Mouse (Mus musculus): Measurements from ENCODE around the gene Samd4. TPM values are rescaled to one million over a fixed set of nuclear protein-coding genes. Genes with fewer than 3 reads are reported as not detected.

The Samd4 gene
- polyA plus RNA-seq, 1 experiment from 2014 or later = 7.0 TPM

DNA sequence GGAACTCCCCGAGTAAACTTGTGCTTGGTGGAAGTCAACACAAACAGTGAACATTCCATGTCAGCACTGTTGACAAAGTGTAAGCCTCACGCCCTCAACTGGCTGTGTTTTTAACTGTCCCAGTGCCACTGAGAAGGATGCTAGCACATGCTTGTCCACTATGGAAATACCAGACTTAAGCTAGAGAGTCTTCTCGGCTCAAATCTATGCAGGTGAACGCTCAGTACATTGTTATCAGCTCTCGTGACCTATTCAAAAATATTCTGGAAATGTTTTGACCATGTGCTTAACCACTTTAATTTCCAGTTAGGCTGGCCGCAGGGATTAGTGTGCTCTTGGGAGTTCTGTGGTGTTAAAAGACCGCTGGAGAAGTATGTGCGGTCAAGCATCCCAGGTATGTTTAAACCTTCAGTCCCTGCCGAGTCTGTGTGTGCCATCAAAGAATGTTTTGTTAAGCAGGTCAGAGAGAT is 73.0 kb downstream of the Samd4 start:
- Histone ChIP-seq H3K9ac (ENCODE audit: low read length) (no peak overlapping the region), H3K9me3 (replicated peaks; ENCODE audit: control insufficient read depth, low read length) (no peaks in the 10 kb centered on the region), H3K27me3 (ENCODE audit: control insufficient read depth, insufficient read depth, low read length) (no peaks in the 10 kb centered on the region), H3K27ac (ENCODE audit: low read length) (no peak overlapping the region), H3K36me3 (ENCODE audit: control insufficient read depth, insufficient read depth, low read length) (no peaks in the 10 kb centered on the region), H3K4me2 (ENCODE audit: low read depth, low read length) (no peak overlapping the region), H3K4me1 (ENCODE audit: control insufficient read depth, insufficient read depth, low read length) (peaks cover 18% of the 10 kb centered on the region), H3K4me3 (replicated peaks; ENCODE audit: low read length) (no peak overlapping the region)
- no peak for ATAC-seq (ENCODE audit: insufficient read depth, low FRiP score)
- 22% methylated on average over 9 of the region's 9 CpGs for WGBS

DNA sequence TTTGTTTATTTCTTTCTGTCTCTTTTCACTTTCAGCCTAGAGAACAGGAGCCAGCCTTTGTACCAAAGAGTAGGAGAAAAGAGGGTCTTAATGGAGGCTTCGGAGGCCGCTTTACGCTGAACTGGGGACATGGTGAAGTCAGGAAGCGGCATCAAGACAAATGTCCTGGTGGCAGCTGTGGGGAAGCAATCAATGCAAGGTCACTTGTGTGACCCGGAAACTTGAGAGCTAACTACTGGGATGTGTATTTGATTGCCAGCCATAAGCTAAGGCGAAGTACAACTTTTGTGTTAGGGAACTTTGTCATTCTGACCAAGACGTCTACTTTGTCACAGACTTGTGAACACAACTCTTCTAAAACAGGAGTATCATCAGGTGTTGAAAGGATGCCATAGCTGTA is 73.5 kb downstream of the Samd4 start:
- H3K9ac ChIP-seq (ENCODE audit: low read length) = no peak overlapping the region
- H3K27ac ChIP-seq (ENCODE audit: low read length) = no peak overlapping the region
- H3K27me3 ChIP-seq (ENCODE audit: control insufficient read depth, insufficient read depth, low read length) = no peaks in the 10 kb centered on the region
- H3K4me1 ChIP-seq (ENCODE audit: control insufficient read depth, insufficient read depth, low read length) = peaks cover 14% of the 10 kb centered on the region
- WGBS = 29% methylated on average over 7 of the region's 7 CpGs
- no peaks in the 10 kb centered on the region for H3K36me3 ChIP-seq (ENCODE audit: control insufficient read depth, insufficient read depth, low read length)
- H3K9me3 ChIP-seq (replicated peaks; ENCODE audit: control insufficient read depth, low read length) = no peaks in the 10 kb centered on the region
- no peak for ATAC-seq (ENCODE audit: insufficient read depth, low FRiP score)
- H3K4me3 ChIP-seq (replicated peaks; ENCODE audit: low read length) = no peak overlapping the region
- H3K4me2 ChIP-seq (ENCODE audit: low read depth, low read length) = no peak overlapping the region

DNA sequence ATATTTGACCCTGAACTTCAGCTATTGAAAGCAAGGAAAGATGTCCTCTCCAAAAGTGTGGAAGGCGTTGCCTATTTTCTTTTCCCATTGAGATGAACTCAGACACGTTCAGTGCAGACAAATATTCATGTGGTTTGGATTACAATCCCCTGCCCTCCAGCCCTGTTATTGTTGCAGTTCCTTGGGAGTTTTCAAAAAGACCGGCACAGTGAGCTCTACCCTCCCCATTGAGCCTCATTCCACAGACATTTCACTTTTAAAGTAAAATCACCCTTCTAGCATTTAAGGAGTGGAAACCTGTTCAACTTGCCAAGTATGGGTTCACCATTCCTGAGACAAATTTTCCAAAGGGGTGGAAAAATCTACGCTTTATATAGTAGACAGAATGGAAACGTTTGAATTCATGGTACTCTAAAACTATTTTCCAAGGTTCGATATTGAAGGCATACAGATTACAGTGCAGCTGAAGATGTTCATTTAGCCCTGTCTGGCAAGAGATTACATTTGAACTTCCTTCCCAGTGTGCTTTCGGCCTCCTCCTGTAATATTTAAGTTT is 76.6 kb downstream of the Samd4 start:
- no peak overlapping the region for H3K4me3 ChIP-seq (replicated peaks; ENCODE audit: low read length)
- H3K9ac ChIP-seq (ENCODE audit: low read length) = no peak overlapping the region

DNA sequence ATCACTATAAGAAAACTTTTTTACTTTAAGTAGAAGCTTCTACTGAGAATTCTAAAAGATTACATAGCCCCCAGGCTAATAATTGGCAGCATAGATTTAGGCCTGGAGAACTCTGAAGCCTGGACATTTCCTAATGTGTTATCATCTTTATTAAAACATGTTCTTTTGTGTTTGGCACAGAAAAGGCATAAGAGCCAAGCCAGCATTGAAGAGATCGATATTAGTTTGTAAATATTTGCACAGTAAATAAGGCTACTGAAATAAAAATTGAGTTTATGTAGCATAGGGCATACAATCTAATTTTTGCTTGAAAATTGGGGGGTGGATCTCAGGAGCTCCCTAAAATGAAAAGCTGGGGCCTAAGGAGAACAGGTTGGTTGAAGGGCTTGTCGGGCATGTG is 77.2 kb downstream of the Samd4 start:
- no peaks in the 10 kb centered on the region for H3K9me3 ChIP-seq (replicated peaks; ENCODE audit: control insufficient read depth, low read length)
- H3K4me3 ChIP-seq (replicated peaks; ENCODE audit: low read length) = no peak overlapping the region
- H3K4me2 ChIP-seq (ENCODE audit: low read depth, low read length) = no peak overlapping the region
- no peaks in the 10 kb centered on the region for H3K36me3 ChIP-seq (ENCODE audit: control insufficient read depth, insufficient read depth, low read length)
- 75% methylated on average over 2 of the region's 2 CpGs for WGBS
- no peaks in the 10 kb centered on the region for H3K27me3 ChIP-seq (ENCODE audit: control insufficient read depth, insufficient read depth, low read length)
- H3K9ac ChIP-seq (ENCODE audit: low read length) = no peak overlapping the region
- H3K4me1 ChIP-seq (ENCODE audit: control insufficient read depth, insufficient read depth, low read length) = peaks cover 11% of the 10 kb centered on the region
- no peak overlapping the region for H3K27ac ChIP-seq (ENCODE audit: low read length)
- ATAC-seq (ENCODE audit: insufficient read depth, low FRiP score) = no peak

More for the DNA sequence above, 76.6 kb downstream of the Samd4 start:
- Histone ChIP-seq H3K9me3 (replicated peaks; ENCODE audit: control insufficient read depth, low read length) (no peaks in the 10 kb centered on the region), H3K27me3 (ENCODE audit: control insufficient read depth, insufficient read depth, low read length) (no peaks in the 10 kb centered on the region), H3K27ac (ENCODE audit: low read length) (no peak overlapping the region), H3K4me1 (ENCODE audit: control insufficient read depth, insufficient read depth, low read length) (peaks cover 11% of the 10 kb centered on the region), H3K4me2 (ENCODE audit: low read depth, low read length) (no peak overlapping the region), H3K36me3 (ENCODE audit: control insufficient read depth, insufficient read depth, low read length) (no peaks in the 10 kb centered on the region)
- WGBS = 61% methylated on average over 7 of the region's 7 CpGs
- ATAC-seq (ENCODE audit: insufficient read depth, low FRiP score) = no peak

DNA sequence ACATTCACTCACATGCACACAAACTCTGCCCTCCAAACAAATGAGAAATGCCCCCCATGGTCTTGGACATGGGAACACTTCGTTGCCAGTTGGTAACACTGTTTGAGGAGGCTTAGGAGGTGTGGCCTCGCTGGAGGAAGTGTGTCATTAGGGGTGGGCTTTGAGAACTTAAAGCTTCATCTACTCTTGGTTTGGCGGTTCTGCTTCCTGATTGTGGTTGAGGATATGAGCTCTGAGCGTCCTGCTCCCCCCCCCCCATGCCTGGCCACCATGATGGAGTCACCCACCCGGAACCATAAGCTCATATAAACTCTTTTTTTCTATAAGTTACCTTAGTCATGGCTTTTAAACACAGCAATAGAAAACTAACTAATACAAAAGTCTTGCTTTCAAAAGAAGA is 80.2 kb downstream of the Samd4 start:
- H3K27me3 ChIP-seq (ENCODE audit: control insufficient read depth, insufficient read depth, low read length) = no peaks in the 10 kb centered on the region

DNA sequence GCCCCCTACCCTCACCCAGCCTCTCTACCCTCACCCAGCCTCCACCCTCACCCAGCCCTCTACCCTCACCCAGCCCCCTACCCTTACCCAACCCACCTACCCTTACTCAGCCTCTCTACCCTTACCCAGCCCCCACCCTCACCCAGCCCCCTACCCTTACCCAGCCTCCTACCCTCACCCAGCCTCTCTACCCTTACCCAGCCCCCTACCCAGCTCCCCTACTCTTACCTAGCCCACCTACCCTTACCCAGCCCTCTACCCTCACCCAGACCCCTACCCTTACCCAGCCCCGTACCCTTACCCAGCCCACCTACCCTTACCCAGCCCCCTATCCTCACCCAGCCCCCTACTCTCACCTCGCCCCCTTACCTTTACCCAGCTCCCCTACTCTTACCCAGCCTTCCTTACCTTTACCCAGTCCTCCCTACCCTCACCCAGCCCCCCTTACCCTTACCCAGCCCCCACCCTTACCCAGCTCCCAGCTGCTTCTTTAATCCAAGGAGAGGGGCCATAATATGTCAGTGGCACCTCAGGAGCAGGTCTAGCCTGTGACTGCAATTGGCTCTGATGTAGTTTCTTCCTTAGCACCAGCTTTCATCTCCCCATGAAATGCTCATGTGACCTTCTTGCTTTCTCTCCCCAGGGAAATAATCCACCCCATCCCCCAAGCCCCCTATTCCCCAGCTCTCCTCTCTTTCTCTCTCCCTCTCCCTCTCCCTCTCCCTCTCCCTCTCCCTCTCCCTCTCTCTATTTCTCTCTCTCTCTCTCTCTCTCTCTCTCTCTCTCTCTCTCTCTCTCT is 81.6 kb downstream of the Samd4 start:
- Histone ChIP-seq H3K27me3 (ENCODE audit: control insufficient read depth, insufficient read depth, low read length) (no peaks in the 10 kb centered on the region), H3K27ac (ENCODE audit: low read length) (no peak overlapping the region), H3K4me2 (ENCODE audit: low read depth, low read length) (no peak overlapping the region), H3K4me1 (ENCODE audit: control insufficient read depth, insufficient read depth, low read length) (peaks cover 11% of the 10 kb centered on the region; the same call in 1 of the 2 replicates), H3K9me3 (replicated peaks; ENCODE audit: control insufficient read depth, low read length) (no peaks in the 10 kb centered on the region), H3K4me3 (replicated peaks; ENCODE audit: low read length) (no peak overlapping the region), H3K9ac (ENCODE audit: low read length) (no peak overlapping the region), H3K36me3 (ENCODE audit: control insufficient read depth, insufficient read depth, low read length) (no peaks in the 10 kb centered on the region)
- no peak for ATAC-seq (ENCODE audit: insufficient read depth, low FRiP score)
- 86% methylated on average over 2 of the region's 2 CpGs for WGBS

More for the DNA sequence above, 80.2 kb downstream of the Samd4 start:
- WGBS = 91% methylated on average over 5 of the region's 5 CpGs
- Histone ChIP-seq H3K9me3 (replicated peaks; ENCODE audit: control insufficient read depth, low read length) (no peaks in the 10 kb centered on the region), H3K4me1 (ENCODE audit: control insufficient read depth, insufficient read depth, low read length) (peaks cover 14% of the 10 kb centered on the region; the same call in 1 of the 2 replicates), H3K9ac (ENCODE audit: low read length) (no peak overlapping the region), H3K27ac (ENCODE audit: low read length) (no peak overlapping the region), H3K36me3 (ENCODE audit: control insufficient read depth, insufficient read depth, low read length) (no peaks in the 10 kb centered on the region), H3K4me2 (ENCODE audit: low read depth, low read length) (no peak overlapping the region), H3K4me3 (replicated peaks; ENCODE audit: low read length) (no peak overlapping the region)
- ATAC-seq (ENCODE audit: insufficient read depth, low FRiP score) = no peak

DNA sequence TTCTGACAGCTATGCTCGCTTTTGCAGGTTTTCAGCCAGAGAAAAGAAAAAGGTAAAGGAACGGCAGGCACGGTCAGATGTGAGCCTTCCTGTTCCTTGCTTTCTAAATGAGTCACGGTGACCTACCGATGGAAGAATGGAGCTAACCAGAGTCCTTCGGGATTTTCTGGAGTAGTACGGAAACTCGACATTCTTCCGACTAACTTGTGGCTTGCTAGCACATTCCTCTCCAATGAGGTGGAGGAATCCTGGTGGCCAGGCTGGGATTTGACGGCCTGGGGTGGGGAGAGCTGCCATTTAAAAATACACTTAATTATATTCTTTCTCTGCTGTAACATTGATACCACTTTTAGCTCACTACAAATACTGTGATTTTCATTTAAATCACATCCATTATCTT is 83.6 kb downstream of the Samd4 start:
- Histone ChIP-seq H3K9me3 (replicated peaks; ENCODE audit: control insufficient read depth, low read length) (no peaks in the 10 kb centered on the region), H3K27me3 (ENCODE audit: control insufficient read depth, insufficient read depth, low read length) (no peaks in the 10 kb centered on the region), H3K9ac (ENCODE audit: low read length) (no peak overlapping the region), H3K36me3 (ENCODE audit: control insufficient read depth, insufficient read depth, low read length) (no peaks in the 10 kb centered on the region), H3K27ac (ENCODE audit: low read length) (no peak overlapping the region; the same call in 1 of the 2 replicates), H3K4me3 (replicated peaks; ENCODE audit: low read length) (no peak overlapping the region), H3K4me2 (ENCODE audit: low read depth, low read length) (no peak overlapping the region), H3K4me1 (ENCODE audit: control insufficient read depth, insufficient read depth, low read length) (peaks cover 11% of the 10 kb centered on the region; the same call in 1 of the 2 replicates)
- ATAC-seq (ENCODE audit: insufficient read depth, low FRiP score) = 0 out of 2 replicates have a peak, but pooled peaks have one; percentile 40
- 50% methylated on average over 10 of the region's 10 CpGs for WGBS

DNA sequence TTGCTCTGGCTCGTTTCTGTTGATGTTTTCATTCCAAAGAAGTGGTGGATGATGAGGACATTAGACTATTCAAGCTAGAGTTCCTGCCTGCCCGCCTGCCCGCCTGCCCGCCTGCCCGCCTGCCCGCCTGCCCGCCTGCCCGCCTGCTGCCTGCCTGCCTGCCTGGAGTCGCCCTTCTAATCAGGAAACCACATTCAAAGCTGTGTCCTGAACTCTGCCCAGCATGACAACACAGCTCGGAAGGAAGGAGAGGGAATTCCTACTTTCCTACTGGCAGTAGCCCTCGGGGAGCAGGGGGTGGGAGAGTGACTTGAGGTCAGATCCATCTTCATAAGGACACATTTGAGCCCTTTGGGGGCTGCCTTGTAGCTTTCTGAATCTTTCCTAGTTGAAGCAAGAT is 85.4 kb downstream of the Samd4 start:
- no peak overlapping the region for H3K27ac ChIP-seq (ENCODE audit: low read length)
- peaks cover 11% of the 10 kb centered on the region; the same call in 1 of the 2 replicates for H3K4me1 ChIP-seq (ENCODE audit: control insufficient read depth, insufficient read depth, low read length)
- no peak for ATAC-seq (ENCODE audit: insufficient read depth, low FRiP score)
- H3K4me2 ChIP-seq (ENCODE audit: low read depth, low read length) = no peak overlapping the region
- H3K9me3 ChIP-seq (replicated peaks; ENCODE audit: control insufficient read depth, low read length) = no peaks in the 10 kb centered on the region
- H3K4me3 ChIP-seq (replicated peaks; ENCODE audit: low read length) = no peak overlapping the region
- H3K27me3 ChIP-seq (ENCODE audit: control insufficient read depth, insufficient read depth, low read length) = no peaks in the 10 kb centered on the region
- no peaks in the 10 kb centered on the region for H3K36me3 ChIP-seq (ENCODE audit: control insufficient read depth, insufficient read depth, low read length)
- no peak overlapping the region for H3K9ac ChIP-seq (ENCODE audit: low read length)
- 72% methylated on average over 11 of the region's 11 CpGs for WGBS

DNA sequence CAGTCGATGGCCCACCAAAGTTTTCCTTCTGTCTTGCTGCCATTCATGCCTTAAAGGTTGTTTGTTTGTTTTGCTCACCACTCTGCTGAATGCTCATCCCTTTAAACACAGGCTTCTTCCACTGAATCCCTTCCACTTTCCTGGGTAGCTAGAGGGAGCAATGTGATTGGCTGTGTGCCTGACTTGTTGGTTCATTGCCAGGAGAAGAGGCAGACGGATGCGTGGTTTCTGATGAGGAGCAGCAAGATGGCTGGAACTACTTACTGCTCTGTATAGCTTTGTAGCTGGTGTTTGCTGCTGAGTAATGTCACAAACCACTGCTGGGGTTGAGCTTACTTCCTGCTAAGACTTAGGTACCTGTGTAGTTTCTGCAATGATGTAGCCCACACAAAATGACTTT is 88.0 kb downstream of the Samd4 start:
- H3K27ac ChIP-seq (ENCODE audit: low read length) = no peak overlapping the region
- no peaks in the 10 kb centered on the region for H3K27me3 ChIP-seq (ENCODE audit: control insufficient read depth, insufficient read depth, low read length)
- ATAC-seq (ENCODE audit: insufficient read depth, low FRiP score) = no peak
- H3K36me3 ChIP-seq (ENCODE audit: control insufficient read depth, insufficient read depth, low read length) = no peaks in the 10 kb centered on the region
- no peaks in the 10 kb centered on the region for H3K9me3 ChIP-seq (replicated peaks; ENCODE audit: control insufficient read depth, low read length)
- H3K4me3 ChIP-seq (replicated peaks; ENCODE audit: low read length) = no peak overlapping the region
- H3K4me2 ChIP-seq (ENCODE audit: low read depth, low read length) = no peak overlapping the region
- peaks cover 11% of the 10 kb centered on the region; the same call in 1 of the 2 replicates for H3K4me1 ChIP-seq (ENCODE audit: control insufficient read depth, insufficient read depth, low read length)
- no peak overlapping the region for H3K9ac ChIP-seq (ENCODE audit: low read length)
- 48% methylated on average over 3 of the region's 3 CpGs for WGBS

All from stomach, embryonic 16.5 days (tissue).